In the genomic region with DNA sequence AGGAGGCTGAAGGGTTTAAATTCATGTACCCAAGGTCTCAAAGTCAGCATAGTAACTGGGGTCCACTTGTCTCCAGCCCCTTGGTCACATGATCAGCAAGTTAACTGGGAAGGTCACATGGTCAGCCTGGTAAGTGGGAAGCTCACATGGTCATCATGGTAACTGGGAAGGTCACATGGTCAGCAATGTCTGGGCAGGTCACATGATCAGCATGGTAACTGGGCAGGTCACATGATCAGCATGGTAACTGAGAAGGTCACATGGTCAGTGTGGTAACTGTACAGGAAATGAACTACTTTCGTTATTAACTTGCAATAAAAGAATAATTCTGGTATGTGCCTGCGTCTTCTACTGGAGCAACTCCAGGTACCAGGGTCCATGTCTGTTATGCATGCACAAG, we compare ENCODE assay signal across 26 mouse cellular contexts. TPM values are rescaled to one million over a fixed set of nuclear protein-coding genes. Genes with fewer than 3 reads are reported as not detected.
DNase-seq lines count a peak whose midpoint lies in the region; ATAC-seq and TF ChIP-seq lines count a peak whose summit lies in the region.
"Had no signal": no experiment of that assay in that cellular context is flagged by ENCODE, and none has a peak within 500 bp of the region (broad histone marks: within the 10 kb centered on the region; RNA-seq: fewer than 3 reads in every experiment).

No protein-coding gene starts in this region.

- H3K9me3 ChIP-seq in megakaryocyte, embryonic 14.5 days, result no peaks in the 10 kb centered on the region
- no peaks in the 10 kb centered on the region for H3K9me3 ChIP-seq in CH12.LX (replicated peaks; ENCODE audit: low read length)
- H3K9me3 ChIP-seq: heart, embryonic 13.5 days; intestine, embryonic 15.5 days; stomach, embryonic 15.5 days had no signal

- peaks cover 31% of the 10 kb centered on the region for H3K4me1 ChIP-seq in megakaryocyte, embryonic 14.5 days
- H3K4me1 ChIP-seq in CH12.LX (ENCODE audit: control insufficient read depth in 1 of 2, insufficient read depth in 2 of 2), result peaks cover 22 to 32% of the 10 kb centered on the region in 2 experiments
- H3K4me1 ChIP-seq in bone marrow macrophage, adult 2 months (ENCODE audit: control insufficient read depth, insufficient read depth, low read length), result peaks cover 36% of the 10 kb centered on the region
- H3K4me1 ChIP-seq: intestine, embryonic 15.5 days; stomach, embryonic 15.5 days had no signal

- H3K4me3 ChIP-seq in megakaryocyte, embryonic 14.5 days (replicated peaks), result peak overlapping the region; percentile 44
- no peak overlapping the region for H3K4me3 ChIP-seq in CH12.LX (replicated peaks in 1 of 3; ENCODE audit: low read depth in 2 of 3, low read length in 2 of 3, poor library complexity in 1 of 3)
- peak overlapping the region; percentile 37 for H3K4me3 ChIP-seq in bone marrow macrophage, adult 2 months (ENCODE audit: insufficient read depth, low read length)
- H3K4me3 ChIP-seq: heart, embryonic 13.5 days; intestine, embryonic 15.5 days; stomach, embryonic 15.5 days had no signal

- in situ Hi-C loops in CH12.LX (cut with MboI; ENCODE audit: low pct_ligation_motif_present, low pct_unique_long_range_greater_than_20kb, low sequenced_read_pairs), result no loop called here

- no peak for DNase-seq in CH12.LX (ENCODE audit: extremely low read depth)
- peak; percentile 48 for DNase-seq in splenic B cell, adult 2 months (ENCODE audit: low read depth, low spot score)
- DNase-seq in ovary, postnatal 36 days (ENCODE audit: low spot score), result no peak
- no peak for DNase-seq in ovary, postnatal 14 days (ENCODE audit: low spot score)
- DNase-seq: adrenal gland, adult 8-10 months; cerebellum, adult 9-10 months; cerebellum, postnatal 36 days; gastrocnemius, postnatal 25 days; heart, postnatal 10 days; kidney, adult 8-10 months; layer of hippocampus, adult 9-11 months; liver; lung, embryonic 14.5 days; lung, postnatal 14 days; midbrain, embryonic 14.5 days had no signal

- ATAC-seq in megakaryocyte, adult 5-6 weeks (ENCODE audit: poor library complexity, severe bottlenecking), result no peak
- ATAC-seq in granulocyte monocyte progenitor cell, adult 5-6 weeks (replicated peaks; ENCODE audit: poor library complexity, severe bottlenecking), result no peak
- ATAC-seq: forebrain, embryonic 14.5 days; intestine, embryonic 15.5 days had no signal

- TF ChIP-seq EP300 in CH12.LX (IDR thresholded peaks at IDR 0.05; ENCODE audit: low read length), result no peak

- TF ChIP-seq POLR2A in CH12.LX (IDR thresholded peaks at IDR 0.05; ENCODE audit: low read depth, low read length), result no peak
- no peak for TF ChIP-seq POLR2A in bone marrow macrophage, adult 2 months (IDR thresholded peaks at IDR 0.05; ENCODE audit: borderline replicate concordance, low read depth, low read length)

- no peaks in the 10 kb centered on the region for H3K79me2 ChIP-seq in CH12.LX (replicated peaks; ENCODE audit: control insufficient read depth, extremely low read depth, insufficient read depth, poor library complexity, severe bottlenecking)

- H3K27me3 ChIP-seq in megakaryocyte, embryonic 14.5 days (replicated peaks), result peaks cover 6% of the 10 kb centered on the region
- no peaks in the 10 kb centered on the region for H3K27me3 ChIP-seq in CH12.LX (replicated peaks)
- no peaks in the 10 kb centered on the region for H3K27me3 ChIP-seq in splenic B cell, adult 2 months (ENCODE audit: control insufficient read depth, insufficient read depth, low read length, poor library complexity, severe bottlenecking)
- H3K27me3 ChIP-seq: heart, embryonic 13.5 days; intestine, embryonic 15.5 days; stomach, embryonic 15.5 days had no signal

- dilution Hi-C loops in CH12.LX (cut with MboI; ENCODE audit: extremely low pct_ligation_motif_present, extremely low pct_unique_long_range_greater_than_20kb, low sequenced_read_pairs), result no loop called here

- H3K27ac ChIP-seq in CH12.LX (ENCODE audit: insufficient read depth, low read depth), result no peak overlapping the region
- H3K27ac ChIP-seq in bone marrow macrophage, adult 2 months (ENCODE audit: insufficient read depth, low read depth, low read length), result peak overlapping the region; percentile 77
- H3K27ac ChIP-seq: heart, embryonic 13.5 days; hindbrain, embryonic 14.5 days; intestine, embryonic 15.5 days; kidney, postnatal 0 days; liver, embryonic 14.5 days; stomach, embryonic 15.5 days had no signal

- no peak for TF ChIP-seq CTCF in CH12.LX (conservative IDR thresholded peaks at IDR 0.05 in 1 of 2, IDR thresholded peaks at IDR 0.05 in 1 of 2; ENCODE audit: low read depth in 2 of 2, low read length in 2 of 2)
- no peak for TF ChIP-seq CTCF in bone marrow macrophage, adult 2 months (IDR thresholded peaks at IDR 0.05; ENCODE audit: low read depth, low read length)

- H3K36me3 ChIP-seq in megakaryocyte, embryonic 14.5 days (replicated peaks; ENCODE audit: low read length), result no peaks in the 10 kb centered on the region
- H3K36me3 ChIP-seq in CH12.LX (replicated peaks in 1 of 2; ENCODE audit: control insufficient read depth in 1 of 2, insufficient read depth in 1 of 2, low read length in 1 of 2), result no peaks in the 10 kb centered on the region
- no peaks in the 10 kb centered on the region for H3K36me3 ChIP-seq in splenic B cell, adult 2 months (ENCODE audit: control insufficient read depth, insufficient read depth, low read length, poor library complexity, severe bottlenecking)
- H3K36me3 ChIP-seq: intestine, embryonic 15.5 days; stomach, embryonic 15.5 days had no signal

- TF ChIP-seq RAD21 in CH12.LX (IDR thresholded peaks at IDR 0.05; ENCODE audit: low read depth, low read length), result no peak

- H3K4me2 ChIP-seq in CH12.LX (ENCODE audit: insufficient read depth, low read depth, poor library complexity, severe bottlenecking), result no peak overlapping the region
- H3K4me2 ChIP-seq: heart, embryonic 13.5 days; hindbrain, embryonic 14.5 days; intestine, embryonic 15.5 days; lung, embryonic 14.5 days; stomach, embryonic 15.5 days had no signal

- H3K9ac ChIP-seq in CH12.LX (ENCODE audit: insufficient read depth, low read depth), result no peak overlapping the region
- H3K9ac ChIP-seq: heart, embryonic 13.5 days; hindbrain, embryonic 14.5 days; intestine, embryonic 15.5 days; liver, embryonic 14.5 days; lung, embryonic 14.5 days; stomach, embryonic 15.5 days had no signal

TF ChIP-seq in CH12.LX, 34 proteins besides CTCF, POLR2A, EP300 and RAD21:
- TF ChIP-seq USF2 (conservative IDR thresholded peaks at IDR 0.05; ENCODE audit: low read depth, low read length) (peak; percentile 89), GABPA (IDR thresholded peaks at IDR 0.05; ENCODE audit: insufficient replicate concordance, low read depth, low read length) (no peak), MAX (IDR thresholded peaks at IDR 0.05; ENCODE audit: low read length) (peak; percentile 69; the same call in 1 of the 2 replicates), USF1 (IDR thresholded peaks at IDR 0.05; ENCODE audit: low read depth, low read length) (peak; percentile 76)

RNA-seq across cellular contexts. Expression of a gene that starts 29.1 kb away (rescaled TPM):
- polyA plus RNA-seq in megakaryocyte, embryonic 14.5 days (2012; ENCODE audit: insufficient read depth, low replicate concordance), result 0.03 TPM in 1 of 2 replicates, not detected in the other
- 1.1 TPM in 2 replicates for total RNA-seq in megakaryocyte, adult 5-6 weeks (2015)
- total RNA-seq in megakaryocyte, adult 5-6 weeks (2017), result 0.99 and 2.6 TPM in 2 replicates
- 0.21 and 0.29 TPM in 2 replicates for total RNA-seq in CH12.LX (2012; rRNA removed)
- total RNA-seq in CH12.LX (2014; rRNA removed), result 1.1 and 1.4 TPM in 2 replicates
- polyA plus RNA-seq in CH12.LX (2012; ENCODE audit: insufficient read length, low read depth), result 1.2 and 1.8 TPM in 2 replicates
- polyA plus RNA-seq in bone marrow macrophage, adult 2 months (2012; ENCODE audit: insufficient read depth, insufficient read length, missing spikeins), result 0.39 and 0.92 TPM in 2 replicates
- 1.0 and 2.1 TPM in 2 replicates for total RNA-seq in granulocyte monocyte progenitor cell, adult 5-6 weeks (2014; fragmentation: Nextera tagmentation)
- total RNA-seq in granulocyte monocyte progenitor cell, adult 5-6 weeks (2017), result 1.6 and 2.4 TPM in 2 replicates

Comparison
In these comparisons a context has a peak if more than half of its experiments do, and no peak if none do; other contexts are left out.
1. H3K4me3 ChIP-seq: peak in megakaryocyte, embryonic 14.5 days (single experiment) and bone marrow macrophage, adult 2 months (single experiment); none in CH12.LX (0 of 3).